Mouse (Mus musculus) macrophage (primary cell): ENCODE measurements around the gene Cbfa2t3. TPM values are rescaled to one million over a fixed set of nuclear protein-coding genes. Genes with fewer than 3 reads are reported as not detected.
"Not testable (repeated sequence)": the region's sequence is repeated elsewhere in the genome, so short reads cannot be mapped to it uniquely, and the experiment has no call there.

ENCODE experiments used
- H3K27ac ChIP-seq: fragments of 350-480 bp; formaldehyde crosslinking; 2 replicates; pipeline ENCODE4 v1.9.0; 2021
- H3K36me3 ChIP-seq: fragments of 350-480 bp; formaldehyde crosslinking; 2 replicates; pipeline ENCODE4 v1.9.0; 2021; ENCODE audit errors: inconsistent target
- H3K4me3 ChIP-seq: fragments of 350-480 bp; formaldehyde crosslinking; 2 replicates; pipeline ENCODE4 v1.9.0; 2021; ENCODE audit errors: inconsistent target
- H3K79me2 ChIP-seq: fragments of 350-480 bp; formaldehyde crosslinking; 2 replicates; pipeline ENCODE4 v1.9.0; 2021; ENCODE audit errors: inconsistent target
- WGBS: methylation state at CpG from one replicate; pipeline ENCODE4 v1.1.7; 2026; ENCODE audit warnings: inconsistent platforms; ENCODE audit not compliant: missing documents; 5-methylcytosine and 5-hydroxymethylcytosine counted together
- polyA plus RNA-seq: library from polyadenylated mRNA; stranded (reverse); fragments of 250-400 nt; gene quantifications from 3 replicates; pipeline ENCODE4 v1.2.4, GENCODE M21; 2018; ENCODE audit warnings: inconsistent platforms

Gene Cbfa2t3
- polyA plus RNA-seq, 1 experiment from 2014 or later, result 1.4 TPM

- H3K79me2 ChIP-seq, result no peaks in the 10 kb centered on the region
- WGBS, result 92% methylated on average over 12 of the region's 14 CpGs
- no peak overlapping the region for H3K4me3 ChIP-seq
- H3K36me3 ChIP-seq, result no peaks in the 10 kb centered on the region
- H3K27ac ChIP-seq, result no peak overlapping the region
Measured at GRCm38 (mm10) chr8:122635878-122636802, 62.8 kb downstream of the Cbfa2t3 start.

GRCm38 (mm10) chr8:122633205-122633604, 65.7 kb downstream of the Cbfa2t3 start:
- H3K27ac ChIP-seq, result no peak overlapping the region
- no peak overlapping the region for H3K4me3 ChIP-seq
- H3K36me3 ChIP-seq, result no peaks in the 10 kb centered on the region
- no peaks in the 10 kb centered on the region for H3K79me2 ChIP-seq
- WGBS, result 94% methylated on average over 14 of the region's 14 CpGs

- H3K4me3 ChIP-seq, H3K36me3 ChIP-seq, H3K27ac ChIP-seq, H3K79me2 ChIP-seq: not testable (repeated sequence)
- WGBS, result 97% methylated on average over 3 of the region's 3 CpGs
Measured at GRCm38 (mm10) chr8:122632134-122632533, 66.8 kb downstream of the Cbfa2t3 start.

- Histone ChIP-seq H3K79me2 (no peaks in the 10 kb centered on the region), H3K4me3 (no peak overlapping the region), H3K36me3 (no peaks in the 10 kb centered on the region), H3K27ac (no peak overlapping the region)
- 94% methylated on average over 22 of the region's 22 CpGs for WGBS
Measured at GRCm38 (mm10) chr8:122630696-122631095, 68.2 kb downstream of the Cbfa2t3 start.

GRCm38 (mm10) chr8:122629388-122629787, 69.5 kb downstream of the Cbfa2t3 start:
- no peaks in the 10 kb centered on the region for H3K36me3 ChIP-seq

GRCm38 (mm10) chr8:122626896-122627295, 72.0 kb downstream of the Cbfa2t3 start:
- Histone ChIP-seq H3K79me2 (no peaks in the 10 kb centered on the region), H3K27ac (no peak overlapping the region), H3K4me3 (no peak overlapping the region), H3K36me3 (no peaks in the 10 kb centered on the region)
- WGBS, result 76% methylated on average over 2 of the region's 2 CpGs

More at GRCm38 (mm10) chr8:122629388-122629787, 69.5 kb downstream of the Cbfa2t3 start:
- 93% methylated on average over 10 of the region's 10 CpGs for WGBS
- no peak overlapping the region for H3K27ac ChIP-seq
- H3K4me3 ChIP-seq, result no peak overlapping the region
- H3K79me2 ChIP-seq, result no peaks in the 10 kb centered on the region

- 76% methylated on average over 9 of the region's 9 CpGs for WGBS
- Histone ChIP-seq H3K27ac (no peak overlapping the region), H3K79me2 (no peaks in the 10 kb centered on the region), H3K36me3 (no peaks in the 10 kb centered on the region), H3K4me3 (no peak overlapping the region)
Measured at GRCm38 (mm10) chr8:122625811-122626210, 73.1 kb downstream of the Cbfa2t3 start.

- no peaks in the 10 kb centered on the region for H3K79me2 ChIP-seq
- H3K27ac ChIP-seq, result no peak overlapping the region
- H3K36me3 ChIP-seq, result no peaks in the 10 kb centered on the region
- 88% methylated on average over 5 of the region's 5 CpGs for WGBS
- no peak overlapping the region for H3K4me3 ChIP-seq
Measured at GRCm38 (mm10) chr8:122624653-122625052, 74.3 kb downstream of the Cbfa2t3 start.

- no peak overlapping the region for H3K27ac ChIP-seq
- no peaks in the 10 kb centered on the region for H3K79me2 ChIP-seq
- H3K4me3 ChIP-seq, result no peak overlapping the region
- 93% methylated on average over 17 of the region's 17 CpGs for WGBS
- H3K36me3 ChIP-seq, result no peaks in the 10 kb centered on the region
Measured at GRCm38 (mm10) chr8:122623844-122624642, 74.9 kb downstream of the Cbfa2t3 start.

- WGBS, result 82% methylated on average over 6 of the region's 6 CpGs
- Histone ChIP-seq H3K27ac (no peak within 1 kb of the TSS), H3K79me2 (no peaks in the 10 kb centered on the region), H3K36me3 (no peaks in the 10 kb centered on the region), H3K4me3 (no peak within 1 kb of the TSS)
Measured at GRCm38 (mm10) chr8:122622727-122623126, 76.2 kb downstream of the Cbfa2t3 start, which contains the start of gene Pabpn1l. TSS of gene Pabpn1l (minus strand) at chr8:122622739.

GRCm38 (mm10) chr8:122620446-122620845, 78.5 kb downstream of the Cbfa2t3 start:
- no peak overlapping the region for H3K27ac ChIP-seq
- H3K36me3 ChIP-seq, result peaks cover 6% of the 10 kb centered on the region
- H3K79me2 ChIP-seq, result no peaks in the 10 kb centered on the region
- no peak overlapping the region for H3K4me3 ChIP-seq
- WGBS, result 53% methylated on average over 5 of the region's 5 CpGs

GRCm38 (mm10) chr8:122618660-122619378, 80.1 kb downstream of the Cbfa2t3 start:
- Histone ChIP-seq H3K4me3 (no peak overlapping the region), H3K27ac (no peak overlapping the region), H3K79me2 (no peaks in the 10 kb centered on the region; the same call in 1 of the 2 replicates), H3K36me3 (peaks cover 21% of the 10 kb centered on the region)
- WGBS, result 89% methylated on average over 6 of the region's 6 CpGs

GRCm38 (mm10) chr8:122617947-122618546, 80.9 kb downstream of the Cbfa2t3 start:
- H3K4me3 ChIP-seq, result no peak overlapping the region
- H3K36me3 ChIP-seq, result peaks cover 22% of the 10 kb centered on the region
- H3K79me2 ChIP-seq, result peaks cover 7% of the 10 kb centered on the region; the same call in 1 of the 2 replicates
- 71% methylated on average over 5 of the region's 7 CpGs for WGBS
- H3K27ac ChIP-seq, result no peak overlapping the region
